Mouse (Mus musculus) thymus, adult 2 months (tissue): Measurements from ENCODE around the gene Pde4d.

Experiments
- CTCF ChIP-seq: fragments of 200-500 bp; IDR thresholded peaks from 2 replicates; pipeline ENCODE4 v1.5.1; 2012; ENCODE audit warnings: mild to moderate bottlenecking, control low read depth, low read length, moderate library complexity, borderline replicate concordance; ENCODE audit not compliant: control insufficient read depth, poor library complexity, insufficient read depth; ENCODE audit errors: extremely low read depth
- POLR2A ChIP-seq: fragments of 200-500 bp; IDR thresholded peaks from 2 replicates; pipeline ENCODE4 v1.6.1; 2012; ENCODE audit warnings: mild to moderate bottlenecking, low read length, control low read depth, moderate library complexity; ENCODE audit not compliant: control insufficient read depth, poor library complexity, insufficient read depth; ENCODE audit errors: extremely low read depth

- TF ChIP-seq CTCF (no peak), POLR2A (no peak)
Measured at GRCm38 (mm10) chr13:108759140-108759539, 309.4 kb downstream of the Pde4d start.
